Mouse (Mus musculus) fat pad, adult 2 months (tissue): ENCODE data around the gene Nfyb.

ENCODE experiments used
- DNase-seq: peaks from one replicate; pipeline ENCODE4 v3.0.0-alpha.2; 2011; ENCODE audit warnings: low read depth, low spot score; ENCODE audit errors: extremely low read depth

Gene Nfyb

DNA sequence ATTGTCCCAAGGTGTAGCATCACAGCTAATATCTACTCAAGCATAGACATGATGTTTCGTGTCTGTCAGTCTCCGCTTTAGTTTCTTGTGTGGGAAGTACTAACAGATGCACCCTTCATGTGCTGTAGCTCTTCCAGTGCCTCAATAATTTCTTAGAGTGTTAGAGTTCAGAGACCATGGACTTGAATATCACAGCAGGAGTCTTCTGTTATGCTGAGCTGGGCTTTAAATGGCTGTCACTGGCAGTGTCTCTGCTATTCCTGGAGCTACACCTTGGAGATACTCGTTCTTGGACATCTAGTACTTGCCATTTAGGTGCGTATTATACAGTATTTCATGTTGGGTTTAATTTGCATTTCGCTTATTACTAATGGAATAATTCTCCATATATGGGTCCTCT is 18.6 kb downstream of the Nfyb start:
- no peak for DNase-seq

DNA sequence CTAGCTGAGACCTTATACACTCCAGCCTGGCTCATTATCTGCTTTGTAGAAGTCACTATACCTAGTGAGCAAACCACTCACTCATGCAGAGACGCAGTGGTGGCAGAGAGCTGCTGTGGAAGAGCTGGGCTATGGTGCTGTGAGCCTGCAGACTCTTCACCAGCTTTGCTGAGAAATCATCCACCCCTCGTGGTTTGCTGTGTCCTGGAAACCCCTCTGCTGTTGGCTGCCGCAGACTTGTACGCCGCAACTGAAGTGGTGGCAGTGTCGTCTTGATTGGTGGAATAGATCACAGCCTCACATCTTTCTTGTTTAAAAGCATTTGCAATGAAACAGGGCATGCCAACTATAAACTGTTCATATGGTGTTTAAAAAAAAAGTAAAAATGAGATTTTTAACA is 19.6 kb downstream of the Nfyb start:
- DNase-seq, result no peak

GRCm38 (mm10) chr10:82742578-82742977 is 21.4 kb downstream of the Nfyb start:
- DNase-seq, result no peak

- no peak for DNase-seq
Measured at GRCm38 (mm10) chr10:82741876-82742275, 22.1 kb downstream of the Nfyb start.

- DNase-seq, result no peak
Measured at GRCm38 (mm10) chr10:82741354-82741753, 22.6 kb downstream of the Nfyb start.

GRCm38 (mm10) chr10:82699296-82699941 is 64.5 kb downstream of the Nfyb start:
- no peak for DNase-seq

DNA sequence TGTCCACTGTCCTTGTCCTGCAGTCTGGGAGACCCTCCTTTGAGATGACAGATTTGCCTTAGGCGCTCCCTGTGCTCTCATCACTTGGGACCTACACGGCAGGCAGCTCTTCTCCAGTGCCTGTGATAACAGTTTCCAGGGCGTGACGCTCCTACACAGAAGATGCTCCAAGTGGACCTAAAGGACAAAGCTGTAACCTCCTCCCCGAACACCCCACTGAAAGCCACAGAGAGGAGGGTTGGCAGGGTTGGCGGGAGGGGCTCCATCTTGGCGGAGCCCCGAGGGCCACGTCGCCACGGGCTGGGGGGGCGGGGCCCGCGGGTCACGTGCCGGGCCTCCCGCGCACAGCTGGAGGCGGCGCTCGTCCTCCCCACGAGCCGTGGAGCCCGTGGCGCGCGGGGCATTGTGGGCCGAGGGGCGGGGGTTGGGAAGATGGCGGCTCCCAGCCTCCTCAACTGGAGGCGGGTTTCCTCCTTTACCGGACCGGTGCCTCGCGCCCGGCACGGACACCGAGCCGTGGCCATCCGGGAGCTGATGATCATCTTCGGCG is 65.2 kb downstream of the Nfyb start:
- DNase-seq, result no peak
